Mouse (Mus musculus): ENCODE measurements at regions not wholly inside any gene's neighbourhood (a gene's known extent, or its start where the extent isn't known, plus 50 kb on each side); places are given as distances from the start of the nearest gene placed in this dataset.
"Not testable (repeated sequence)": the region's sequence is repeated elsewhere in the genome, so short reads cannot be mapped to it uniquely, and the experiment has no call there.

DNA sequence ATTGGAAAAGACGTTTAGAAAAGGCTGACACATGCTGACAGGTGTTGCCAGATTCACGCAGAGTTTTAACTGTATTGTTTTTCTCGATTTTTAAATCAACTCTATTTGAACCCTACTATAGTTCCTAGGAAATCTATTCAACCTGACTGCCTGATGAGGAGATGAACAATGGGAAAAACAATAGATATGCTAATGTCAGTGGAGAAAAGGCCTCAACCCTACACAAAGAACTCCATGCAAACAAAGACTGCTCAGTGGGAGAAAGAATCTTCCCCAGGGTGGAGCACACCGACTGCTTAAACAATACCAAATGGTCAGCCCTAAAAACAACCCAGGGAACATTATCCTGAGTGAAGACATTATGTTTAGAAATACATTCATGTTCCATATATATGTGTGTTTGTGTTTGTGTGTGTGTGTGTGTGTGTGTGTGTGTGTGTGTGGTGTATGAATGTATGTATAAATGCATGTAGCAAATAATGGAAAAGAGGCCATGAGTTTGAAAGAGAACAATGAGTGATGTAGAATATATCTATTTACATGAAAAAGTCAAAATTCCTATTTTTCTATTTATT lies 204.1 kb upstream of the Zfp804a start:
- DNase-seq: no peak

DNA sequence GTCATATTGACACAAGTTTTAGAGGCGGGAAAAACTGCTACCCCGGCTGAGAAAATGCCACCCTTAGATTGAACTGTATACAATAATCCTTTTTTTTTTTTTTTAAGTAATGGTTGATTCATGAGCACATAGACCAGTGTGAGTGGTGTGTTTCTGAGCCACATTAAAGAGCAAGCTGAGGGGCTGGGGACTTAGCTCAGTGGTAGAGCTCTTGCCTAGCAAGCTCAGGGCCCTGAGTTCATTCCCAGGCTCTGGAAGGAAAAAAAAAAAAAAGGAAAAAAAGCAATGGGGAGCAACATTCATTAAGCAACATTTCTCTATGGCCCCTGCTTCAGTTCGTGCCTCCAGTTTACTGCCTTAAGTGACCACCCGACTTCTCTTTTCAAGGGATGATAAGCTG lies 203.1 kb upstream of the Zfp804a start:
- no peak for DNase-seq

DNA sequence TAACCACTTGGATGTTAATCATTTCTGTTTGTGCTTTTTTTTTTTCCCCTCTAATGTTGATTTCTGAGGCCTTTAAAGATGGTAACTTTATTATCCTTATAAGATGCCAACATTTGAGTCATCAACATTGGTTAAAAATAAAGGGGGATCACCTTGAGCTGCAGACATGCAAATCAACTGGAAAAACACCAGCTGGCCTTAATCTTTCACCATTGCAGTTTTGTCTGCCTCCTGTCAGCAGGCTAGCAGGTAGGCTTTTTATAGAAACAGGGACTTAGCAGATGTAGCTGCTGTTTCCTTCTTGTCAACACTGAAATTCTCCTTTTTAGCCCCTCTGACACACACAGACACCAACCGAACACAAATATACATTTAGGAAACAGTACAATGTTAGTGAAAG lies 167.6 kb upstream of the Zfp804a start:
- peak; percentile 14 for DNase-seq

DNA sequence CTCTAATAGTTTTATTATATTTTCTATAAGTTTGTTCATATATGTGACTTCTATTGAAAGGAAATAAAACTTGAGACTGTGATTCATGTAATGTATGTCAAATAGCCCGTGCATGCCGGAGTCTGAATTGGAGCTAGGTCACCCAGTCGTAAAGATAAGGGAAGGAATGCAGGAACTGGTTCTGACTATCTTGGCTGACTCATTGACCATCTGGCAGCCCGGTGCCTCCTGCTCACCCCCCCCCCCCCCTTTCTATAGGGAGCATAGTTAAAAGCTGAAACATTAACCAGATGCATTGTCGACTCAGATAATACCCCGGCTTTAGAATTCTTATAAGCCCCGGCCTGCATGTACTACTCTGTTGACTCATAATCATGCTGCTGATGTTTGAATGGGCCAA lies 160.5 kb upstream of the Zfp804a start:
- not testable (repeated sequence) for DNase-seq

DNA sequence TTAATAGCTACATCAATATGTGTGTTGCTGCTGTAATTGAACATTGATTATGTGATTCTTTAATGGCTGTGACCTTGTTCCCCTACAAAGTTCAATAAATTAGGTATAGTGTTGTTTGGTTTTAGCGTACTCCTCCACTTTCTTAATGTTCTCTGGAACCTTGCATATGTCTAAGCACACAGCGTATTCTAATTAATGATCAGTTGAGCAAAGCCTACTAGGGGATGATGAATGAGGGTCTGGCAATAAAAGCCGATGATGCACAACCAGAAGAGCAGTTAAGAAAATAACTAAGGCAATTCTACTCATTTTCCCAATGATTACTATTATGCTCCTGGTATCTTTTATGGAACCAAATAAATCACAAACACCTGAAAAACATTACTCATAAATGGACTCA lies 113.7 kb upstream of the Zfp804a start:
- no peak for DNase-seq

All from heart, postnatal 4 days (tissue).